Mouse (Mus musculus) embryonic facial prominence, embryonic 15.5 days (tissue): Measurements from ENCODE around the gene Ybx3. TPM values are rescaled to one million over a fixed set of nuclear protein-coding genes. Genes with fewer than 3 reads are reported as not detected.
A peak's percentile ranks its signal among the peaks of the same experiment; 100 is the strongest.

Experiments
- ATAC-seq: fragments of 200-750 bp; cut with Nextera tagmentation; 2 replicates; pipeline ENCODE4 v1.8.0; 2017; ENCODE audit warnings: low read depth, moderate TSS enrichment; ENCODE audit not compliant: insufficient number of reproducible peaks, low FRiP score, low TSS enrichment
- H3K27ac ChIP-seq: fragments of 300-500 bp; sonication (generic); replicated peaks from 2 replicates; pipeline ENCODE4 v1.5.1; 2015; ENCODE audit warnings: mild to moderate bottlenecking, inconsistent platforms
- H3K27me3 ChIP-seq: fragments of 300-500 bp; sonication (generic); 2 replicates; pipeline ENCODE4 v1.6.1; 2015; ENCODE audit warnings: inconsistent platforms
- H3K36me3 ChIP-seq: fragments of 300-500 bp; sonication (generic); 2 replicates; pipeline ENCODE4 v1.6.1; 2015; ENCODE audit warnings: mild to moderate bottlenecking, inconsistent platforms
- H3K4me1 ChIP-seq: fragments of 300-500 bp; sonication (generic); 2 replicates; pipeline ENCODE4 v1.6.1; 2015; ENCODE audit warnings: inconsistent platforms
- H3K4me2 ChIP-seq: fragments of 300-500 bp; sonication (generic); replicated peaks from 2 replicates; pipeline ENCODE4 v1.6.1; 2015; ENCODE audit warnings: mild to moderate bottlenecking, inconsistent platforms
- H3K4me3 ChIP-seq: fragments of 300-500 bp; sonication (generic); replicated peaks from 2 replicates; pipeline ENCODE4 v1.5.1; 2015; ENCODE audit warnings: mild to moderate bottlenecking, inconsistent platforms
- H3K9ac ChIP-seq: fragments of 300-500 bp; sonication (generic); 2 replicates; pipeline ENCODE4 v1.6.1; 2015; ENCODE audit warnings: inconsistent platforms
- H3K9me3 ChIP-seq: fragments of 300-500 bp; sonication (generic); replicated peaks from 2 replicates; pipeline ENCODE4 v1.6.1; 2016; ENCODE audit warnings: inconsistent platforms
- WGBS: fragments of 180-500 bp; shearing (Covaris S2); methylation state at CpG from one replicate; pipeline ENCODE4 v1.1.7; 2015; 5-methylcytosine and 5-hydroxymethylcytosine counted together
- polyA plus RNA-seq: library from polyadenylated mRNA; unstranded; fragments of >200 nt; fragmentation: Nextera tagmentation; extraction: Ambion mirVana; gene quantifications from 2 replicates; pipeline ENCODE4 v1.2.1, GENCODE M21; 2015

Ybx3 gene
- polyA plus RNA-seq, 1 experiment from 2014 or later, result 58.9 TPM

GRCm38 (mm10) chr6:131321854-131322639 lies 66.2 kb downstream of the Ybx3 start:
- no peaks in the 10 kb centered on the region for H3K9me3 ChIP-seq
- H3K4me2 ChIP-seq, result no peak overlapping the region
- ATAC-seq, result no peak
- no peak overlapping the region for H3K9ac ChIP-seq
- no peaks in the 10 kb centered on the region for H3K36me3 ChIP-seq
- H3K27me3 ChIP-seq, result no peaks in the 10 kb centered on the region
- H3K4me1 ChIP-seq, result no peaks in the 10 kb centered on the region
- H3K4me3 ChIP-seq, result no peak overlapping the region
- WGBS, result 64% methylated on average over 3 of the region's 3 CpGs
- H3K27ac ChIP-seq, result no peak overlapping the region

GRCm38 (mm10) chr6:131316155-131317101 lies 71.8 kb downstream of the Ybx3 start:
- Histone ChIP-seq H3K27ac (no peak overlapping the region), H3K36me3 (no peaks in the 10 kb centered on the region), H3K4me3 (no peak overlapping the region), H3K4me1 (no peaks in the 10 kb centered on the region), H3K9ac (no peak overlapping the region), H3K27me3 (no peaks in the 10 kb centered on the region), H3K4me2 (no peak overlapping the region), H3K9me3 (no peaks in the 10 kb centered on the region)
- 78% methylated on average over 7 of the region's 7 CpGs for WGBS
- peak; percentile 29; the same call in 1 of the 2 replicates for ATAC-seq

Other genes with a start within 250 kb of the Ybx3 start
- 0.51 TPM in 1 of 2 replicates, not detected in the other for gene Klra2, start 141.1 kb downstream of the Ybx3 start, polyA plus RNA-seq
- 46.3 and 50.8 TPM in 2 replicates for gene Magohb, start 95.2 kb downstream of the Ybx3 start, polyA plus RNA-seq
- gene Styk1, start 34.9 kb downstream of the Ybx3 start, polyA plus RNA-seq, result 0.64 and 0.73 TPM in 2 replicates
- gene 5430401F13Rik, start 97.9 kb upstream of the Ybx3 start, polyA plus RNA-seq, result 1.1 and 5.4 TPM in 2 replicates
- gene Gm6619, start 97.9 kb upstream of the Ybx3 start, polyA plus RNA-seq, result 0.76 and 10.8 TPM in 2 replicates
- not detected in 2 replicates for gene Tas2r130, start 242.4 kb upstream of the Ybx3 start, polyA plus RNA-seq